Mouse (Mus musculus) lung, postnatal 10 days (tissue): ENCODE data around the gene Bbs4.
A peak's percentile ranks its signal among the peaks of the same experiment; 100 is the strongest.

Experiments used
- DNase-seq: peaks from one replicate; pipeline ENCODE4 v3.0.0; 2021

Bbs4 gene

GRCm38 (mm10) chr9:59291688-59292492, 61.4 kb downstream of the Bbs4 start:
- no peak for DNase-seq

- DNase-seq = peak; percentile 99
These were observed 62.2 kb downstream of the Bbs4 start, which contains the start of gene Adpgk for GRCm38 (mm10) chr9:59290957-59291687. Gene Adpgk (plus strand): TSS chr9:59291558.

DNA sequence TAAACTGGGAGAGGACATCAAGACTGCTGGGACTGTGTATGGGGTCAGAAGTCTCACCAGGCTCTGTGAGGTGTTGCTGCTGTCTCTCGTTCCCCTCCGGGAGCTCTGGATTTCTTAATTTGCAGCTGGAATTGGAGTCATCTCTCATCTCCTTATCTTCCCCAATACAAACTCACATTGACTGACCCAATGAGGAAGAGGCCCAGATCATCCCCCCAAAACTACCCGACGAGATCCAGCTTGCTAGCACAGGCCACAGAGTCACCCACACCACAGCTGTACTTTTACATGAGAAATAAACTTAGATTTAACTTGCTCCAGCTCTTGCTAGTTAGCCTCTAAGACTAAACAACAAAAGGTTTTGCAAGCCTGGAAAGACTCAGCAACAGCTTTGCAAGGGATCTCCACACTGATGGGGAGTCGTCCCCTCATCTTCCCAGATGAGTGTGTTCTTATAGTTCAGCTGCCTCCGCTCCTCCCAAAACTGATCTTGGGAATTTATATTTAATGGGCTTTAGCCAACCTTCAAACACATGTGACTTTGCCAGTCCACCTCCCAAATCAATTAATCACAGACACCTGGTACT, 63.7 kb downstream of the Bbs4 start:
- DNase-seq = no peak

GRCm38 (mm10) chr9:59288685-59289410, 64.5 kb downstream of the Bbs4 start:
- no peak for DNase-seq

DNA sequence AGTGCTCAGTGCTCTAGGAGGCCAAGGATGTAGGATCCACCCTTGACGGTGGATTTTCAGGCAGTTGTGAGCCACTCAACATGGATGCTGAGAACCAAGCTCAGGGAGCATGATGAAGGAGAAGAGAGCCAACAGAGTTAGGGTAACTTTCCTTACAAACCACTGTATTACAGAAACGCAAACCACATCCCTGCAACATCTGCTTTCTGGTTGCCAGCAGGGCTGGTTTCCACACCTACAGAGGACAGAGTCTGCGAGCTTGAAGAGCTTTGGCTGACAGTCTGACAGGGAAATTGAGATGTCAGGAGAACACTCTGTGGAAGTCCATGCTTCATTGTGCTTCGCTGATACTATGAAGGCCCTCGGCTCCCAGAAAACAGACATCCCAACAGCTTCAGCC, 65.2 kb downstream of the Bbs4 start:
- DNase-seq = no peak

GRCm38 (mm10) chr9:59285614-59286013, 67.7 kb downstream of the Bbs4 start:
- DNase-seq = no peak

DNA sequence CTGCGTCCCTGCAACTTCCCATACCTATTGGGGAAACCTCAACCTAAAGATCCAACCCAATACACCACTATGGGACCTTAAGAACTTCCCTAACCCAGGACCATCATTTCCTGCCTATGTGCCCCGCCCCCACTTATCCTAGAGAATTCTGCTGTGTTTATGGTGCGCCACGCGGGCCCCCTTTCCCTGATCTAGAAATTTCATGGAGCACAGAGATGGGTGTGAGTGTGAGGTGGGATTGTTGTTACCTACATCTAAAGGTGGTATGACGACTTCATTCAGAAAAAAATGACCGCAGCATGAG, 70.7 kb downstream of the Bbs4 start:
- no peak for DNase-seq

DNA sequence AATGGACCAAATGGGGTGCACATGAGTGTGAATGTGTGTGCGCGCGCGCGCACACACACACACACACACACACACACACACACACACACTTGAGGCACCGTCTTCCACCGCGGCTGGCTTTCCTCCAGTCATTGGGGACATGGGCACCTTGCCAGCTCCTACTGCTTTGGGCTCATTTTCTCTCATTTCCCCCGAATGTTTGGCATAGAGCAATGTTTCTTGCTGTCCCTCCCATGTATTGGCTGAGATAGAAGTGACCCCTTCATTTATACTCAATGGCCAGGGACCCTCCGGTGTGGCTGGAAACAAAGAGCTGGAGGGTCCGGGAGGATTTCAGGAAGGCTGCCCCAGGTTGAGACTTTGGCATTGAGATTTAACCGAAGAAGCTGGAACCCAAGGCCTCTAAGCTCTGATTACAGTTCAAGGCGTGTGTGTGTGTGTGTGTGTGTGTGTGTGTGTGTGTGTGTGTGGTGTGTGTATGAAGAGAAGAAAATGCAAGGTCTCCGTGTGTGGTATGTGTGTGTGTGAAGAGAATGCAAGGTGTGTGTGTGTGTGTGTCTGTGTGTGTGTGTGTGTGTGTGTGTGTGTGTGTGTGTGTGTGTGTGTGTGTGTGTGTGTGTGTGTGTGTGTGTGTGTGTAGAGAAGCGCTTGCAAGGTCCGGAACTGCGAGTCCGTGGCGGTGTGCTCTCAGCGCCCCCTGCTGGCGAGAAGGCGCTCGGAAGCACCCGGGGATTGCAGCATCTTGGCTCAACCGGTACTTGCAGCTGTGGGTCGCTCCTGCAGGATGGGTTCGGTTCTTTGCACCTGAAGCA, 71.2 kb downstream of the Bbs4 start:
- peak; percentile 87 for DNase-seq

GRCm38 (mm10) chr9:59280888-59281287, 72.4 kb downstream of the Bbs4 start:
- no peak for DNase-seq

DNA sequence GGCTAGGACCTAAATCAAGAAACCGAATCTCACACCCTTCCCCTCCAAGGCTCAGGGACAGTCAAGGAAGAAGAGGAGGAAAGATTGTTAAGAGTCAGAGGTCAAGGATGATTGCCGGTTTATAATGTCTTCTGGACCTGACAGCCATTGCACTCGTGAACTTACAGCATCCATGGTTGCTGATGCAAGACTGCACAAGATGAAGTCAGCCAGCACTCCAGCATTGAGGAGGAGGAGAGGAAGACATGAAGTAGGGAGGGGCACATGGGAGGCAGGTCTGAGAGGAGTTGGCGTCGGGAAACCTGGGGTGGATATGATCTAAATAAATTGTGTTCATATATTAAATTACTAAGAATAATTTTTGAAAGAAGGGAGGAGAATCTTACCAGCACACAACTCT, 74.6 kb downstream of the Bbs4 start:
- no peak for DNase-seq

GRCm38 (mm10) chr9:59278199-59278598, 75.1 kb downstream of the Bbs4 start:
- no peak for DNase-seq

- DNase-seq = no peak
These were observed 78.4 kb downstream of the Bbs4 start for GRCm38 (mm10) chr9:59274846-59275455.

- DNase-seq = no peak
These were observed 80.1 kb downstream of the Bbs4 start for GRCm38 (mm10) chr9:59273199-59273598.
